Mouse (Mus musculus) small intestine, adult 10 weeks (tissue): Measurements from ENCODE around the gene Mrps11. TPM values are rescaled to one million over a fixed set of nuclear protein-coding genes. Genes with fewer than 3 reads are reported as not detected.

Experiments used
- polyA plus RNA-seq: library from polyadenylated mRNA; stranded (reverse); fragments of 350-450 nt; fragmentation: Illumina TruSeq; extraction: RNeasy Lipid Tissue Mini Kit (QIAGEN cat#74804); gene quantifications from one replicate; pipeline ENCODE4 v1.2.3, GENCODE M21; 2014; ENCODE audit warnings: low replicate concordance

The Mrps11 gene
- polyA plus RNA-seq, result 2.0 TPM

GRCm38 (mm10) chr7:78782639-78783581 lies at the start of gene Mrps11, which contains the start of gene Mrpl46:
Gene Mrps11, plus strand, starts transcription at chr7:78783119.
Gene Mrpl46, minus strand, starts transcription at chr7:78783531.

GRCm38 (mm10) chr7:78737614-78738210 lies 45.2 kb upstream of the Mrps11 start, which contains the start of gene Ntrk3:
Gene Ntrk3, minus strand, starts transcription at chr7:78738012.

Other genes with a start within 250 kb of the Mrps11 start
- gene Ntrk3, start 45.1 kb upstream of the Mrps11 start, polyA plus RNA-seq, result 1.3 TPM
- 5.2 TPM for gene Mrpl46, start 412 bp downstream of the Mrps11 start, polyA plus RNA-seq
- 4.6 TPM for gene Det1, start 64.1 kb downstream of the Mrps11 start, polyA plus RNA-seq
- gene Aen, start 112.7 kb downstream of the Mrps11 start, polyA plus RNA-seq, result 4.9 TPM
- gene Isg20, start 130.3 kb downstream of the Mrps11 start, polyA plus RNA-seq, result 0.71 TPM